Mouse (Mus musculus) pancreas, adult 10 weeks (tissue): ENCODE data around the gene Tceal7. TPM values are rescaled to one million over a fixed set of nuclear protein-coding genes. Genes with fewer than 3 reads are reported as not detected.

Experiments
- polyA plus RNA-seq: library from polyadenylated mRNA; stranded (reverse); fragments of 350-450 nt; fragmentation: Illumina TruSeq; extraction: RNeasy Lipid Tissue Mini Kit (QIAGEN cat#74804); gene quantifications from one replicate; pipeline ENCODE4 v1.2.3, GENCODE M21; 2015; ENCODE audit warnings: low read depth, low replicate concordance; ENCODE audit not compliant: insufficient read depth

Gene Tceal7
- polyA plus RNA-seq, result not detected

DNA sequence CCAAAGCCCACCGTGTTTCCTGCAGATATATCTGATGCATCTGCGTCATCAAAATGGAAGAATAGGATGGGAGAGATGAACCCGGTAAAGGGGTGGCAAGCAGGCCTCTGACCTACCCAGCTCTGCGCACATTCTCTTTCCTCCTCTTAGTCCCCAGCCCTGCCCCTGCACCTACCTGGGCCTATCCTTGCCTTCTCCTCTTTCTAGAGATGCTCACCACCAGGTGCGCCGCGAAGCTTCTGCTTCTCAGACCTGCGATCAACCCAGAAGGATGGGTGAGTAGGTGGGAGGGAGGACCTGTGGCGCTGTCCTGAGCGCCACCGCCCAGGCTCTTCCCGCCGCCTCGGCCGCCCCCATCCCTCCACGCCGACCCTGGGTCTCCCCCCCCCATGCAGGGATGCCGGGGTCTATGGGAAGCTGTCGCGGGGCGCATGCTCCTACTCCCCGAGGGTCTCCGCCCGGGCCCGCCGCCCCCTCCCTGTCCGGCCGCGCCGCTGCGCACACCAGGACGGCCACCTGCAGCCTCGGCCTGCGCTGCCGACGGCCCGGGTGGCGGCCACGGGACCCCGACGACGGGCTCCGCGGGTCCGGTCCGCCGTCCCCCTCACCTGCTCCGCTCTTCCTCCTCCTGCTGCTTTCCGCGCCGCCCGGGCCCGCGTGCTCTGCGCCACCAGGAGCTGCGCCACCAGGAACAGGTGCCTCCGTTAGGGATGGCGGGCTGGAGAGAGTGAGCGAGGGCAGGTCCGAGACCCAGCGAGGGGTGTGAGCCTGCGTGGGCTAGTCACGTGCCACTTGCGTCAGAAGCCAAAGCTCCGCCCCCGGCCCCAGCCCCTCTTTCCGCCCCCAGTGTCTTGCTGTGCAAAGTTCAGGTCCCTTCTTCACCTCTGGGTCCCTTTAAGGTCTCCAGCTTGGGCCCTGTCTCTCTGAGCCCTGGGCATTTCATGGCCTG is at the start of gene Tceal7, which contains the start of gene Bex1:
Gene Tceal7 (plus strand): TSS at position 51 of the 949 bp plus-strand sequence.
Gene Bex1 (minus strand): TSS at position 785 of the 949 bp plus-strand sequence.

DNA sequence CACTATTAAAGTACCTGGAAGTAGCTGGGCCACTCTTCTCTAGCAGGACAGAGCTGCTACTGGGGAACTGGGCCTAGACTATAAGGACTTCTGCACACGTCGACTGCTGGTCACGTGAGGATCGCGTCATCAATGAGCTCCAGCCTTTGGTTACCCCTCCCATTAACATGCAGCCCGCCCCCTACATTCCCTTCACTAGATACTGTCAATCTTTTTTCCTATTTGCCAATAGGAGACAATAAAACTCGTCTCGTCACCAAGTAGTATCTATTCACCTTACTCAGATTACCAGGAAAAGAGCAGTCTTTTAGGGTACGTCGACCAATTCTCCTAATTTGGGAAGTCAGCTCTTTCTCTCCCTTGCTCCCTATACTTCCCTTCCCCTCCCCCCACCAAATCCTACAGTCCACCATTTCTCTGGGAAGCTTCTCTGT is 42.4 kb upstream of the Tceal7 start, which contains the start of gene Tceal8:
Gene Tceal8 (minus strand): TSS at position 225 of the 434 bp plus-strand sequence.

DNA sequence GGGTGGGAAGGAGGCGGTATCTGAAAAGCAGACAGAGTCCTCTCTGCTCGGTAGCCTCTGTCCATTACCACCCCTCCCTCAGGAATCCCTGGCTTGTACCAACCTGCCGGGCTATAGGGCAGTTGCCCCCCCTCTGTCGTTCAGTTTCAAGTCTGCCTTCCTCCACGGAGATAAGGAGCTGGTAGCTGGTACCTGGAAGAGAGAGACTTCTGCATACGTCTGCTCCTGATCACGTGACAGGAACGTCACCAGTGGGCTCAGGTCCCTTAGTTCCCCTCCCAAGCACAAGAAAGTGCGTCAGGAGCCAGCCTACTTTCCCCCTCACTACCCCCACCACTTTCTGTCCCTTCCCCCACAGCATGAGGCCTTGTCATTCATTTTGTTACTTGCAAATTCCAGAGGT is 10.9 kb upstream of the Tceal7 start, which contains the start of gene Tceal5:
Gene Tceal5 (minus strand): TSS at position 213 of the 403 bp plus-strand sequence.

GRCm38 (mm10) chrX:136244574-136245229 is 30.1 kb downstream of the Tceal7 start, which contains the start of gene Tceal9:
Gene Tceal9 (plus strand): TSS chrX:136245079.

DNA sequence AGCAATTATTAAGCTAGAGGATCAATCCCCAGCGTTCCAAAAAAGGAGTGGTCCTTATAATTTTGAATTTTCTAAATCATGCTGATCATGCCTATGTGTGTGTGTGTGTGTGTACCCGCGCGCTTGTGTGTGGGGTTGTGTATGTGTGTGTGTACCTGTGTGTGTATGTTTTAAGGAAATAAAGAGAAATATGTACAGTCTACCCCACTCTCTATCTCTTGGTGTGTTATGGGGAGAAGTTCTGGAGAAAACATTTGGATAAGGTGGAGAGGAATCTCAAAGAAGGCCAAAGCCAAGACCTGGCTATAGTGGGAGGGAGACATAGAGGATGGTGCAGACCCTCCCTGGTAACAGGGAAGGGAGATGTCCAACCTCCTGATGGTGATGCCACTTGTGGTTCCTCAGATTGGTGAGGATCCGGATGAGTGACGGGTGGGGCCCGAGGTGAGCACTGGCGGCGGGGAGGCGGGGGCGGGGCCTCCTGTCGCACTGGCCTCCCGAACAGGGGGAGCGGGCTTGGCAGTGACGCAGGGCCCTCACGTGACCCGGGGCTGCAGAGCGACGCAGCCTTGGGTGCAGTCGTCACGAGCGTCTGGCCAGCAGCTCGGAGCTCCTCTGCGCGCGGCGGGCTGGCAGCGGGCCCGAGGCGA is 55.3 kb downstream of the Tceal7 start, which contains the start of gene Bex3:
Gene Bex3 (plus strand): TSS at position 511 of the 650 bp plus-strand sequence.

Other genes with a start within 250 kb of the Tceal7 start
- 3.7 TPM for gene Arxes2, start 221.0 kb upstream of the Tceal7 start, polyA plus RNA-seq
- not detected for gene Arxes1, start 181.4 kb upstream of the Tceal7 start, polyA plus RNA-seq
- 17.4 TPM for gene Bex2, start 146.5 kb upstream of the Tceal7 start, polyA plus RNA-seq
- not detected for gene Nxf3, start 129.5 kb upstream of the Tceal7 start, polyA plus RNA-seq
- 5.6 TPM for gene Bex4, start 75.8 kb upstream of the Tceal7 start, polyA plus RNA-seq
- 17.8 TPM for gene Tceal8, start 42.4 kb upstream of the Tceal7 start, polyA plus RNA-seq
- not detected for gene Tceal5, start 10.9 kb upstream of the Tceal7 start, polyA plus RNA-seq
- gene Bex1, start 734 bp downstream of the Tceal7 start, polyA plus RNA-seq, result 1.6 TPM
- gene Tceal9, start 30.3 kb downstream of the Tceal7 start, polyA plus RNA-seq, result 70.5 TPM
- 25.5 TPM for gene Bex3, start 55.5 kb downstream of the Tceal7 start, polyA plus RNA-seq